Mouse (Mus musculus) heart, postnatal 36 days (tissue): ENCODE data around the gene Rragd. TPM values are rescaled to one million over a fixed set of nuclear protein-coding genes. Genes with fewer than 3 reads are reported as not detected.

Source experiments
- total RNA-seq, 2 experiments: library from RNA; stranded (reverse); gene quantifications; 2 replicates each; pipeline ENCODE4 v1.2.3; 2021

Rragd gene
- total RNA-seq, 2 experiments from 2014 or later = 89.1 to 92.1 TPM

Other genes with a start within 250 kb of the Rragd start
- gene Lyrm2, start 182.8 kb upstream of the Rragd start, total RNA-seq = 10 to 100 TPM; 38.4 to 38.7 TPM
- 1 to 10 TPM; 3.6 to 7.4 TPM for gene Ankrd6, start 32.2 kb upstream of the Rragd start, total RNA-seq
- 10 to 100 TPM; 41.6 to 42.5 TPM for gene Ube2j1, start 48.4 kb downstream of the Rragd start, total RNA-seq
- 1 to 10 TPM; 1.1 to 1.9 TPM for gene Gabrr2, start 80.0 kb downstream of the Rragd start, total RNA-seq
- gene Gabrr1, start 149.5 kb downstream of the Rragd start, total RNA-seq = under 1 TPM; 0.33 to 0.42 TPM
- gene Pm20d2, start 206.7 kb downstream of the Rragd start, total RNA-seq = 10 to 100 TPM; 55.9 to 62.9 TPM
- gene Srsf12, start 226.0 kb downstream of the Rragd start, total RNA-seq = not detected